Mouse (Mus musculus): ENCODE measurements around the gene Bricd5.

Gene Bricd5

DNA sequence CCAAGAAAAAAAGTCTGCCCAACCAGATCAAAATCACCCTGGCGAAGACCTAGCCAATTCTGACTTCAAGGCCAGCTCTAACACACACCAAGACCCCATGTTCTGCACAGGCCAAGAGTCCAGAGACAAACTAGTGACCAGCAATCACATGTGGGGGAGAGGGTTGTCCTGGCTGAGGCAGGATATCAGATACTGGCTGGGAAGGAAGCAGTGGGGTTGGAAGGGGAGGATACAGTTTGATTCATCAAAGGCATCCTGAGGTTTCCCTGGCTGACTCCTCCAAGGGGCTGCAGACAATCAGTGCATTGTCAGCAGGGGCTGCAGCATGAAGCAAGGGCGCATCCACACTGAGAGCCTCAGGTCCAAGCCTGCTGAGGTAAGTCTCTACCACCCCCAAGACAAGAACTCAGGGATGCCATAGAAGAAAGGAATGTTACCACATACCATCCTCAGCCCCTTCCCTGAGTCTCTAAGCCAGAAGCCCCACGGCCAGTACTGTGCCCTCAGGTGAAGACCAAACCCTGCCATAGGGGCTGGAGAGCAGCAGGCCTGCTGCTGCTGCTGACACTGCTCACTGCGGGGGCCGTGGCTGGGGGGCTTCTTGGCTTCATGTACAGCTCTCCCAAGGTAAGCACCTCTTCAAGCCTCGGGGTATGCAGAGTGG, at the start of gene Bricd5:
Gene Bricd5, plus strand, starts transcription at position 273 of the 664 bp plus-strand sequence.
- WGBS: 62% methylated on average over 6 of the region's 6 CpGs

DNA sequence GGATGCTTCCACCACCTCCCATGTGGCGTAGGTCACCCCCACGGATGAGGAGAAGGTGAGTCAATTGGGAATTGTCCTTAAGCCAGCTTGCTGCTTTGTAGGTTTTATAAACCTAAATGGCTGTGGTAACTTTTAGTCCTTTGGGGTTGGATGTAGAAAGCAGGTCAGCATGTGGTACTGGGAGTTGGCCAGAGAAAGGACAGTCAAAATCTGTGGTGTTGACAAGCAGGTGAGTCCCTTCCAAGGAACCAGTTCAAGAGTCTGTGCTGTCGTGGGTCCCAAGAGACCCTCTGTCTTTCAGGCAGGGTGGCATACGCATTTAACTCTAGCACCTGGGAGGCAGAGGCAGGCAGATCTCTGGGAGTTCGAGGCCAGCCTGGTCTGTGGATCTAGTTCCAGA, 49.2 kb upstream of the Bricd5 start:
- 89% methylated on average over 5 of the region's 5 CpGs for WGBS

DNA sequence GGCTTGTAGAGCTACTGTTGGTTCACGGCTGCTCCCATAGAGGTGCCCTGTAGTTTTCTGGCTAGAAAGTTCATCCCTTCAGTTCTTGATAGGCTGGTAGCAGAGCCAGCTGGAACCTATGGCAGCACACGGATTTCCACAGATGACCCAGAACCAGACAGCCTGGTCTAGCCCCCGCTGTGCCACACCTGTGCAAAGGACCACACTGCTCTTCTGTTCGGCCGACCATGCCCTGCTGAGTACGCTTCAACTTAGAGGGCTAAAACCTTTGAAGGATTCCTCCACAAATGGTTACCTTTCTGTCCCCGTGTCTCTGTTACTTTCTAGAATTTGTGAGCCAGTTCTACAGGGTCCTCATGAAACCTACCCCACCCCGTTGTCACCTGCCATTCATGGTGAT, 48.4 kb upstream of the Bricd5 start:
- WGBS: 96% methylated on average over 6 of the region's 8 CpGs

DNA sequence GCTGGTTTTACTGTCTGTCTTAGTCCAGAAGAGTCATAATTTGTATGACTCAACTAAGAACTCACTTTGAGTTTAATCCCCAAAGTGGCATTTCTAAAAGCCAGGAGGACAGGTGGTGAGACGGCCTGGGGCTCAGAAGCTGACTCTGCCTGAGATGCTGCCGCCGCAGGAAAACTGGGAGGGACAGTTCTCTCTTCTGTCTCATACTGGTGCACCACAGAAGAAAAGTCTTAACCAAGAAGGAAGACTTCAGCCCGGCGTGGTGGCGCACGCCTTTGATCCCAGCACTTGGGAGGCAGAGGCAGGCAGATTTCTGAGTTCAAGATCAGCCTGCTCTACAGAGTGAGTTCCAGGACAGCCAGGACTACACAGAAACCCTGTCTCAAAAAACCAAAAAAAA, 47.8 kb upstream of the Bricd5 start:
- 83% methylated on average over 7 of the region's 7 CpGs for WGBS

DNA sequence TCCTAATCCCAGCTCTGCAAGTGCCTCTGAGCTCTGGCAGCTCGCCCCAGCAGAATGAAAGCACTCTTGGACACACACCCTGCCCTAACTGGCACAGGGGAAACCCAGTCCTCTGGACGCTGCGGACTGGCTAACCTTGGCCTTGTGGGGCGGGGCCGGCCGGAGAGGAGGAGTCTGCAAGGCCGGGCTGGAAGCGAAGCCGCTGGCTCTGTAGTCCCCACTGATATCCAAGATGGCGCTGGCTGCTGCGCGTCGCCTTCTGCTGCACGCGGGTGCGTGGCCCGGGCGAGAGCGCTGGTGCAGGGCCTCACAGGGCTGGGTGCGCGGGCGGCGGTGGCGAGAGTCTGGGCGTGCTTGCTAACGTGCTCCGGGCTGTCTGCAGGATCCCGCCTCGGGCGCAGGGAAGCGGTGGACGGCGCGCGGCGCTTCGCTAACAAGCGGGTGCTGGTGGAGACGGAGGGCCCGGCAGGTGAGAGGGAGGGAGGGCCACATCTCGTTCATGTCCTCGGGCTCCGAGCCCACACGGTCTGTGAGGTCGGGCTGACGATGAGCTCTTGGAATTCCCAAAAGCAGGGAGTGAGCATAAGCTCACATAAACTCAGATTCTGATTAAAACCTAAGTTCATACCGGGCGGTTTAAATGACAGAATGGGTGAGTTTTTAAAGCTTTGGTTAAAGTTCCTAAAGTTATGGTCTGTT, 47.1 kb upstream of the Bricd5 start, which contains the start of gene Eci1:
Gene Eci1, plus strand, starts transcription at position 171 of the 699 bp plus-strand sequence.
- WGBS: under 1% methylated on average over 48 of the region's 48 CpGs

DNA sequence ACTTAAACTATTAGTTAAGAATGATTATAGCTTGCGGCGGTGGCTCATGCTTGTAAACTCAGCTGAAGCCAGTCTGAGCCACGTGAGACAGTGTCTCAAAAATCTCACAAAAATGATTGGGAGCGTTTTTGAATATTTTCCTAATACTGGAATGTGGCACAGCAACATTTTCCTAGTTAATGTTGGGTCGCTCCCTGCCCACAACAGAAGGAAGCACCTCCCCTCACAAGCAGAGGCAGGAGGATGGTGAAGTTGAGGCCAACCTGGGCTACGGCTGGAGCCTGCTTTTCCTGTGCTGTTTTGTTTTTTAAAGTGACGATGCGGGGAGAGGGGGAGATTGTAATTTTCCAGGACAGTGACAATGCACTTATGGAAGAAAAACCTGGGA, 46.5 kb upstream of the Bricd5 start:
- WGBS: 14% methylated on average over 8 of the region's 8 CpGs

DNA sequence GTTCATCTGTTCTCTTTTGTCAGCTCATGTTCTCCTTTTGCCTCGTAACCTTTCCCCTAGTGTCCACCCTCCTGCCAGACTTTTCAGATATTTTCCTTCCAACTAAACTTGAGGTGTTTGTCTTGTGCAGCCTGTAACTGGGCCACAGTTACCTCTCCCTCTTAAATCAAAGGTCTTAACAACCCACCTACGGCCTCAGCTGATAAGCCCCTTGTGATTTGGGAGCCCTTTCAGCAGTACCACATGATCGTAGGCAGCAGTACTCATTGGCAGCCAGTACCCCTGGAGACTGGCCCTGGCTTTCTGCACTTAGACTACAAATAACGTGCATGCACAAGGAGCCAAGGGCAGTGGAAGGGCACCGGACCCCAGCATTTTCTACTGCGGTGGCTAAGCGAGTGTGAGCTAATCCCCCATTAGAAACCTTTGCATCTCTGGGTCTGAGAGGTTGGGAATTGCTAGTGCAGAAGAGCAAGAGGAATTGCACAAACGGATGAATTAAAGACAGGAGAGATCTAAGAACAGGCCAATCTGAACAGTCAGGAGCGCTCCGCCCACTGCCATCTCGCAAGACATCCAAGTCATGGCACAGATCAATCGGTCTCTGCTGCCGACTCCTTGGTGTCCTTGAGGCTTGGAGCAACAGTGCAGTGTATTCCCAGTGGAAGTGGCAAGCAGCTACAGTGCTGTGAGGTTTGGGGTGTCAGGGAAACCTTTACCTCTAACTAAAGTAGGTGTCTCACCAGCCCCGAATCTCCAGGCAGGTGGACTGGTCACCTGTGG, 44.3 kb upstream of the Bricd5 start:
- WGBS: 76% methylated on average over 14 of the region's 14 CpGs

DNA sequence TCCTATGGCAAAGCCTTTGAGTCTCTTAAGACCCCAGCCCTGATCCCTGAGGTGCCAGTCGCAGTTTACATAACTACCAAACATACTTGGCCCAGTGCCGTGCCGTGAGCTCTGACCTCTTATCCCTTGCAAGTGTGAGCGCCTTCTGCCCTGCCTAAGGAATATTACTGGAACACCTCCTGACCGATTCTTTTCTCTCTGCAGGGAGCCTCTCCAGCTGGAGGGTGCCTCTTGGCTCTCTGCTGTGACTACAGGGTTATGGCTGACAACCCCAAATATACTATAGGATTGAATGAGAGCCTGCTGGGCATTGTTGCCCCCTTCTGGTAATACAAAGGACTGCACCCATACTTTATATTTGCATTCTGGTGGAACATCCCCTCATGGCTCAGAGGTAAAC, 36.7 kb upstream of the Bricd5 start:
- WGBS: 79% methylated on average over 5 of the region's 5 CpGs

DNA sequence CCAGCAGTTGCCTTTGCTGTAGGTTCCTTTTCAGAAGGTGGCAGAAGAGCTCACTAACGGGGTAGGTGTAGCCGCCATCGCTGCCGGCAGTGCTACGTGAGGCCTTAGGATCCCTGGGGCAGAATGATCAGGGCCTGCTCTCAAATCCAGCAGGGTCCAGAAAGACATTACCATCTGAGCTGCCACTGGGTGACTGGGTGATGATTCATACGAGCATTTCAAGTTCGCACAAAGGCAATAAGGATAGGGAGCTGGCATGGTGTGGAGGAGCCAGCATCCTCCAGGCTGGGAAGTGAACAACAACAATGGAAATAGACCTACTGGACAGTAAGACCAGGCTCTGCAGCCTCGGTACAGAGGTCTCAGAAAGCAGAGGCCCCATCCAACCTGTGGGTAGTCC, 33.3 kb upstream of the Bricd5 start:
- 82% methylated on average over 8 of the region's 8 CpGs for WGBS

DNA sequence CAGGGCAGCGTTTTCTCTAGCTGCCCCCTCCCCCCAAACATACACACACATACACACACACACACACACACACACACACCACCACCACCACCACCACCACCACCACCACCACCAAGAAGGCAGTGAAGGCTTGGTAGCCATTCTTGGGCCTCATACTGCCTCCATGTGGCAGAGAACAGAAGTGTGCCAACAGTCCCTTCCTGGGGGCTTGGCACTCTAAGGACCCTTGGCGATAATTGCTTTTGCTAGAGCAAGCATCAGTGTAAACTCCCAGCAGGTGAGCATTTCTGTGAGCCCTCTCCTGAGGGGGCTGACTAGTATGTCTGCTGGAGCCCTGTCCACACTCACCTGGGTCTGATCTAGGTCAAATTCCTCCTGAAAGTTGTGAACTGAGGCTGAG, 32.5 kb upstream of the Bricd5 start:
- 39% methylated on average over 2 of the region's 2 CpGs for WGBS

DNA sequence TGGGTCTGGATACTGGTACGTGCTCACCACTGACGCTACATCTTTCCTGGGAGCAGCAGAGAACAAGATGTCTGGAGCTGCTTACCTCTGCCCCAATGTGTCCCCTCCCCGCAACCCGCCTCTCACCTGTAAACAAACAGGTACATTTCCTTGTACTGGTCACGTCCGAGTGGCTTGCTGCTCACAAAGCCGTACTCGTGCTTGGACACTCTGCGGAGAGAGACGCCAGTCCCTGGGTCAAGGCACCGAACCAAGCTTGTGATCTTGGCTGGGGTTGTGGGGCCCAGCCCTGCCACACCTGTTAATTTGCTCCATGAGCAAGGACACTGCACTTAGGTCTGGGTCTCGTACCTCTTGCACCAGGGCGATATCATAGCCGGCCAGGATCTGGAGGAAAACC, 31.6 kb upstream of the Bricd5 start:
- 91% methylated on average over 14 of the region's 14 CpGs for WGBS

DNA sequence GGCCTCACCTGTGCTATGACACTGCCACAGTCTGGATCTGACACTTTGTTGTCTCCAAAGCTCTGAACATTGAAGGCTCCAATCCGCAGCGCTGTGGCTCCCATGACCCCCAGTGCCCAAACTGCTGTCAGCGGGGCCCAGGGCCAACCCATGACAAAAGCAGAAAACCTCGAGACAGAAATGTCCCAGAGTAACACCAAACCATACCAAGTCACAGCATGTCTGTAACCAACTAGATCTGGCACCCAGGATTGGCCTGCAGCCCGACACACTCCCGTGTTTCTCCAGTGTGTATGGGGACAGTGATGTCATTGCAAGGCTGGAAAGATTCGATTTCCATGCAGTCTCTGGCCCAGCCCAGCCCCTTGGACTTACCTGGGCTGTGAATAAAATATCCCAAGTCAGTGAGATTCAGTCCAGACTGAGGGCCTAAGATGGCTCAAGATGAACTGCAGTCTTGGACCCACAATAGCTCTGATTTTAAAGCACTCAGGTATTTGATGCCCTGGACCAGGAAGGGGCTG, 31.0 kb upstream of the Bricd5 start, which contains the start of gene Dnase1l2:
Gene Dnase1l2, minus strand, starts transcription at position 474 of the 524 bp plus-strand sequence.
- WGBS: 53% methylated on average over 7 of the region's 7 CpGs

DNA sequence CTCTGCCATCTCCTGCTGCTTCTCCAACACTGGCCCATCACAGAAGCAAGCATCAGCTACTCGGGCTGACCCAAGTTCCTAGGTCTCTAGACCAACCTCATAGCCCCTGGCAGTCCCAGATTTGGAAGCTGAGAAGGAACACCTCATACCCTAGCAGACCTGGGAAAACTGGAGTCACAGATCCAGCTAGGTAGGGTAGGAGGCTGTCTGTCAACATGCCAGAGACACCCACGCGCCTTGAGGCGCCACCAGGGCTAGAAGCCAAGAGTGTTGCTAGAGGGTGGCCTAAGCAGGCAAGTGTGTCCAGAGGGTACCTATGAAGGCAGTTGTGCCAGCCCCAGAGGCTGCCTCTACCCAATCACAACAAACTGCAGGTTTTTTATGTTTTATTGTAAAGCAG, 30.3 kb upstream of the Bricd5 start:
- WGBS: 59% methylated on average over 4 of the region's 4 CpGs

DNA sequence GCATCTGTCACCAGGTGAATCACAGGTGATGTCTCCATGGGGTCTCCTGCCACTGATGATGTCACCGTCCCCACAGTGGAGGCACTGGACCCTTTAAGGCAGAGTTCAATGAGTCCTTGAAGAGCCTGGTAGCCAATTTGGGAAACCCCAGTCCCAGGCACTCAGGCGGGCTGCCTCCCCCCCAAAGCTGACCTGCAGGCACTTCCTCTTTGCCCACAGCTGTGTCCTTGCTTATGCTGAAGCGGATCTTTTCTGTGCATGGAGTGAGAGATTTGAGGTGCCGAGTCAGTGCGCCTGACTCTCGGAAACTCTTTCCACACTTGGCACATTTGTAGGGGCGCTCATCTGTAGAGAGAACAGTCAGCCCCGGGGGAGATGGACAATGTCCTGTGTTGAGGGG, 27.1 kb upstream of the Bricd5 start:
- 85% methylated on average over 8 of the region's 8 CpGs for WGBS

DNA sequence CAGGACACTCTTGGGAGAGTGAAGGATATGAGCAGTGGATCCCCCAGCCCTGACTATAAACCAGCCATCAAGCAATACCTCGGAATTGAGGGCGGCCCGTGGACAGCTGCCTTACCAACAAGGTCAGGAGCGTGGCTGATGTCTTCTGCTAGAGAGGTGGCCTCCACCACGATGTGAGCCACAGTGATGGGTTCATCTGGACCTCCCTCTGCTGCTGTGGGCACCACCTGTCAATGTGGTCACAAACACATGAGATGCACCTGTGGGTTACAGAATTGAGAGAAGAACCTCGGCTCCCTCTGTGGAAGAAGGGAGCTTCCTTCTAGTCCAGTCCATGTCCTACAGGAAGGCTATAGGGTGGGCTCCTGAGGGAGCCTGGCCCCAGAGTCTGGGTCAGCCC, 24.2 kb upstream of the Bricd5 start:
- WGBS: 92% methylated on average over 6 of the region's 6 CpGs

DNA sequence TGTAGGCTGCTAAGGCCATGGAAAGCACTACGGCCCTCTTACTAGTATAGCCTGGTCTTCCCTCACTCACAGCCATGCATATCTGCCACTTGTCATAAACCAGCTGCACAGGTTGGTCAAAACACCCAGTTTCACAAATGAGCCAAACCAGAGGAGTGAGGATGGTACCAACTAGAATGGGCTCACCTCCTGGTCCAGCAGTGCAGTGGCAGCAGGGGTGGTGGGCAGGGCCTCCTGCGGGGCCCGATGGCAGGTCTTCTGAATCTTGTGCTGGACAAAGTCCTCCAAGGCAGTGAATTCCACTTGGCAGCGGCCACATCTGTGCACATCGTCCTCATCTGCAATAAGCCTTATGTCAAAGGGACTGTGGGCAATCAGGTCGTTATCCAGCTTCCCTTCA, 22.5 kb upstream of the Bricd5 start:
- 93% methylated on average over 6 of the region's 6 CpGs for WGBS

DNA sequence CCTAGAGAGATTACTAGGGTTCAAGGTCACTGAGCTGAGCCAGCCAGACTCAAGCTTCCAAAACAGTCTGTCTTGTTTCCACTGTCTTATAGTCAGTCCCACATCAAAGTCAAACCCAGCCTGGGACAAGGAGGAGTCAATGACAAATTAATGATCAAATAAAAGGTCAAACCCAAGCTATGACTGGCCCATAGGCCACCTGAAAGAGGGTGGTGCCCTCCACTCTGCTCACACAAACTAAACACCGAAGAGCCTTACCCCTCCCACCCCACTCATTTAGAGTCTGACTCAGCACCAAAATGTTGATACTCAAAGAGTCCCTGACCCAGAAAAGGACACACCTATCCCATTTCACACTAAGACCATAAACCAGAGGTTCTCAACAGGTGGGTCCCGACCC, 20.3 kb upstream of the Bricd5 start:
- 82% methylated on average over 2 of the region's 2 CpGs for WGBS

DNA sequence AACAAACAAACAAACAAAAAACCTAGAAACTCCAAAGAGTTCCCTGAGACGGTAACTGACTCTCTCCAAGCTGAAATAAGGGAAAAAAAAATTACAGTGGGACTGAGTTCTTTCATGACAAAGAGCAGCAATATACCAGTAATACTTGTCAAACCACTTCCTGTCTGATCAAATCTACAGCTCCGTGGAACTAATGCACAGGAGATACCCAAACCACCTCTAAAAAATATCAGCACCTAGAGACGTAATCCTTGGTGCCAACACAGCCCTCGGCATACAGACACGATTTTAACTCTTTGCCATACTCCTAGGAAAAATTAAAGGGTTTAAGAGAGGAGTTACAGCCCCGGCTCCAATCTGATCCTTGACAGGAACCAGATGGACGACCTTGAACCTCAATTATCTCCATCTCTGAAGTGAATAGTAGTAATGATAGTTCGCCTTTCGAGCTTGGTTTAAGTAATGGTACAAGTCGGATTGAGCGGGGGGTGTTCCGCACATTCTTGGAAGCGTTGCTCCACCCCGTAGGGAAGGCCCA, 19.4 kb upstream of the Bricd5 start:
- 3% methylated on average over 14 of the region's 14 CpGs for WGBS

DNA sequence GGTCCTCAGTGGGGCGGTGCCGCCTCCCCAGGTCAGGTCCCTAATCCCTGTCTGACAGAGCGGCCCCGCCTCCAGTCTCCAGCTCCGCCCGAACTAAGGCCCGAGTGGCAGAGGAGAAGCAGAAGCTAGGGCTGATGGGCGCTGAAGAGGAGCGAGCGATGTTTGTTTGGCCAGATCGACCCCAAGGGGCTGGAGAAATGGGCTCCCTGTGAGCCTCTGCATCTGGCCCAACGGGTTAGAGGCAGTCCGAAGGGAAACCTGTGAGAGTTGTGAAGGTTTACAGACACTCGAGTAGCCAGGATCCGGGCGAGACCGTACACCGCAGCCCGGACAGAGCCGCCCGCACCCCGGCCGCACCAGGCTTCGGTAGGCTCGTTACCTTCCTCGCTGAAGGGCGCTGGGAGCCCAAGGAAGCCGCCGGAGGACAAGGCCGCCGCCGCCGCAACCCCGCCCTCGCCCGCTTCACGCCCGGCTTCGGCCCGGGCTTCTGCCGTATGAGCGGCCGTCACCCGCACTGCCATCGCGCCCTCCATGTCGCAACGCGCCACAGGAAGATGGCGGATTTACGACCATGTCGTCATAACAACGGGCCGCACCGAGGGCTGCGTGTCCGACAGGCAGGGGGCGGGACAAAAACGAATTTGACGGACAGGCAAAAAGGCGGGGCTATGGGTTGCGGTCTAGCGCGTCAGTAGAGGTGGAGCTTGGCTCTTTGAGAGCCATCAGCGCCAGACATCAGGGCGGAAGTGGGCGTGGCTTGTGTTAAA, 18.7 kb upstream of the Bricd5 start:
- under 1% methylated on average over 67 of the region's 67 CpGs for WGBS

DNA sequence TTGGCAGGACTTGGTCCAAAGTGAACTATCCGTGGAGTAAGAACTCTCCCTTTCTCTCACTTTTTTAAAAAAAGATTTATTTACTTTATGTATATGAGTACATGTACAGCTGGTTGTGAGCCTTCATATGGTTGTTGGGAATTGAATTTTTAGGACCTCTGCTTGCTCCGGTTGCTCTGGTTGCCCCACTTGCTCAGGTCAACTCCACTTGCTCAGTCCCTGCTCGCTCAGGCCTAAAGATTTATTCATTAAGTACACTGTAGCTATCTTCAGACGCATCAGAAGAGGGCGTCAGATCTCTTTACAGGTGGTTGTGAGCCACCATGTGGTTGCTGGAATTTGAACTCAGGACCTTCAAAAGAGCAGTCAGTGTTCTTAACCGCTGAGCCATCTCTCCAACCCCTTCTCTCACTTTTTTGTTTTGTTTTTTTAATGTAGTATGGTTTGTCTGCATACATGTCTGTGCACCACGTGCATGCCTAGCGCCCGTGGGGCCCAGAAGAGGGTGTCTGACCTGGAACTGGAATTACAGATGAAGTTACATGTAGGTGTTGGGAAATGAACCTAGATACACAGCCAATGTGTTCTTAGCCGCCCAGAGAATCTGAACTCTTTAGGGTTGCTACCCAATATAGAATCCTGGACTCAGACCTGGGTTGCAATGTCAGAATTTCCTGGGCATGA, 18.0 kb upstream of the Bricd5 start:
- 46% methylated on average over 10 of the region's 10 CpGs for WGBS

DNA sequence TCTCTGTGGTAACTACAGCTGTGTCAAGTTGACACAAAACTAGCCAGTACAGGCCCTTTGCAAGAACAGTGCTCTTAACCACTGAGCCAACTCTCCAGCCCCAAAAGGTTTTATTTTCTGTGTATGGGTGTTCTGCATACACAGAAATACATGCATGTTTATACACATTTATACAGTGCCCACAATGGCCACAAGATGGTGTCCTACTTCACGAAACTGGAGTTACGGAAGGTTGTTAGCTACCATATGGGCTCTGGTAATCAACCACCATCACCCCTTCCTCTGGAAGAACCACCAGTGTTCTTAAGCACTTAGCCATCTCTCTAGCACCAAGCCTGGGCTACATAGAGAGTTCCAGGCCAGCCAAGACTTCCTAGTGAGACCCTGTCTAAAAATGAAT, 12.1 kb upstream of the Bricd5 start:
- WGBS: 71% methylated on average over 2 of the region's 2 CpGs

All from cerebral cortex, adult 2 months (tissue).